Mouse (Mus musculus) cortical plate, adult 2 months (tissue): ENCODE measurements around the gene Lipc.

ENCODE experiments used
- CTCF ChIP-seq: fragments of 200-500 bp; IDR thresholded peaks from 2 replicates; pipeline ENCODE4 v1.5.1; 2011; ENCODE audit warnings: mild to moderate bottlenecking, control low read depth, low read length; ENCODE audit not compliant: insufficient read depth; ENCODE audit errors: extremely low read depth
- POLR2A ChIP-seq: fragments of 200-500 bp; IDR thresholded peaks from 2 replicates; pipeline ENCODE4 v1.6.1; 2011; ENCODE audit warnings: mild to moderate bottlenecking, low read length, control low read depth; ENCODE audit not compliant: insufficient read depth; ENCODE audit errors: extremely low read depth

GRCm38 (mm10) chr9:70962781-70963455, 10.9 kb upstream of the Lipc start:
- TF ChIP-seq CTCF = no peak
- no peak for TF ChIP-seq POLR2A
